ENCODE assay signal across 8 mouse cellular contexts in genomic region chr3:67352128-67352762, GRCm38 (mm10). TPM values are rescaled to one million over a fixed set of nuclear protein-coding genes. Genes with fewer than 3 reads are reported as not detected.
A peak's percentile ranks its signal among the peaks of the same experiment; 100 is the strongest.
DNase-seq lines count a peak whose midpoint lies in the region; ATAC-seq and TF ChIP-seq lines count a peak whose summit lies in the region.
"Had no signal": no experiment of that assay in that cellular context is flagged by ENCODE, and none has a peak within 500 bp of the region (broad histone marks: within the 10 kb centered on the region; RNA-seq: fewer than 3 reads in every experiment).

No protein-coding gene starts in this region.

- H3K9me3 ChIP-seq in intestine, postnatal 0 days (ENCODE audit: control insufficient read depth): no peaks in the 10 kb centered on the region
- no peaks in the 10 kb centered on the region for H3K9me3 ChIP-seq in lung, postnatal 0 days (ENCODE audit: low read length)

- H3K4me1 ChIP-seq in intestine, postnatal 0 days (replicated peaks; ENCODE audit: control insufficient read depth, insufficient read depth, low read length): no peaks in the 10 kb centered on the region
- H3K4me1 ChIP-seq in lung, postnatal 0 days (ENCODE audit: insufficient read depth, low read depth, low read length): no peaks in the 10 kb centered on the region
- H3K4me1 ChIP-seq: heart, embryonic 13.5 days had no signal

- TF ChIP-seq CTCF in intestine, postnatal 0 days (IDR thresholded peaks at IDR 0.05; ENCODE audit: low read depth): peak; percentile 87
- peak; percentile 86 for TF ChIP-seq CTCF in lung, postnatal 0 days (IDR thresholded peaks at IDR 0.05)

- H3K36me3 ChIP-seq in intestine, postnatal 0 days (ENCODE audit: control insufficient read depth, insufficient read depth): no peaks in the 10 kb centered on the region
- no peaks in the 10 kb centered on the region for H3K36me3 ChIP-seq in lung, postnatal 0 days (ENCODE audit: insufficient read depth, low read length)

- no peak overlapping the region for H3K4me2 ChIP-seq in intestine, postnatal 0 days (replicated peaks; ENCODE audit: low read depth)
- no peak overlapping the region for H3K4me2 ChIP-seq in lung, postnatal 0 days (replicated peaks; ENCODE audit: low read depth, low read length)
- H3K4me2 ChIP-seq: heart, embryonic 13.5 days had no signal

- WGBS in intestine, postnatal 0 days: 28% methylated on average over 4 of the region's 5 CpGs
- 45% methylated on average over 2 of the region's 5 CpGs for WGBS in lung, postnatal 0 days

- no peak overlapping the region for H3K4me3 ChIP-seq in intestine, postnatal 0 days (ENCODE audit: low read depth, low read length)
- H3K4me3 ChIP-seq in lung, postnatal 0 days (ENCODE audit: low read depth, low read length): no peak overlapping the region
- H3K4me3 ChIP-seq: heart, embryonic 13.5 days had no signal

- peak; percentile 24 for DNase-seq in right cerebral cortex, adult 18-20 months
- DNase-seq in right cerebral cortex, postnatal 36 days (ENCODE audit: low spot score in 2 of 2): no peak
- DNase-seq in adrenal gland, adult 2 months: peak; percentile 38
- DNase-seq in embryo, embryonic 11.5 days (ENCODE audit: low read depth, low spot score): peak; percentile 47
- peak; percentile 77 for DNase-seq in lung, postnatal 0 days (ENCODE audit: low spot score)
- peak; percentile 17 to 67 for DNase-seq in right cerebral cortex, adult 2 months (ENCODE audit: low spot score in 2 of 2)

- no peak for ATAC-seq in intestine, postnatal 0 days
- no peak for ATAC-seq in lung, postnatal 0 days

- no peak overlapping the region for H3K9ac ChIP-seq in intestine, postnatal 0 days (ENCODE audit: low read depth, low read length)
- H3K9ac ChIP-seq in lung, postnatal 0 days (replicated peaks; ENCODE audit: low read depth): no peak overlapping the region
- H3K9ac ChIP-seq: heart, embryonic 13.5 days had no signal

- no peak overlapping the region for H3K27ac ChIP-seq in intestine, postnatal 0 days (ENCODE audit: low read depth, low read length)
- no peak overlapping the region for H3K27ac ChIP-seq in lung, postnatal 0 days (ENCODE audit: low read length)
- H3K27ac ChIP-seq: heart, embryonic 13.5 days had no signal

- H3K27me3 ChIP-seq in intestine, postnatal 0 days (replicated peaks; ENCODE audit: control insufficient read depth, insufficient read depth, low read length): no peaks in the 10 kb centered on the region
- no peaks in the 10 kb centered on the region for H3K27me3 ChIP-seq in lung, postnatal 0 days (replicated peaks; ENCODE audit: insufficient read depth, low read length)
- H3K27me3 ChIP-seq: heart, embryonic 13.5 days had no signal

- no peak for TF ChIP-seq EP300 in lung, postnatal 0 days (IDR thresholded peaks at IDR 0.05)

RNA-seq across cellular contexts. Expression of gene Mlf1, which starts 21.7 kb away (rescaled TPM):
- 1 to 10 TPM; 2.5 to 4.0 TPM for total RNA-seq in adrenal gland, adult 2 months (2021)
- 0.38 and 0.71 TPM in 2 replicates for polyA plus RNA-seq in adrenal gland, adult 2 months (2012; rRNA removed)
- polyA plus RNA-seq in intestine, postnatal 0 days (2015; fragmentation: Nextera tagmentation; extraction: Ambion mirVana): 4.5 and 4.8 TPM in 2 replicates
- 39.8 and 54.8 TPM in 2 replicates for polyA plus RNA-seq in lung, postnatal 0 days (2015; fragmentation: Nextera tagmentation; extraction: Ambion mirVana)

RNA-seq across cellular contexts. Expression of gene Gm17402, which starts 22.7 kb away (rescaled TPM):
- not detected for total RNA-seq in adrenal gland, adult 2 months (2021)
- polyA plus RNA-seq in adrenal gland, adult 2 months (2012; rRNA removed): not detected in 2 replicates
- polyA plus RNA-seq in intestine, postnatal 0 days (2015; fragmentation: Nextera tagmentation; extraction: Ambion mirVana): not detected in 2 replicates
- polyA plus RNA-seq in lung, postnatal 0 days (2015; fragmentation: Nextera tagmentation; extraction: Ambion mirVana): not detected in 2 replicates
- polyA plus RNA-seq: heart, embryonic 13.5 days had no signal

Comparison
In these comparisons a context has a peak if more than half of its experiments do, and no peak if none do; other contexts are left out.
1. DNase-seq: peak in right cerebral cortex, adult 18-20 months (single experiment), adrenal gland, adult 2 months (single experiment), embryo, embryonic 11.5 days (single experiment), lung, postnatal 0 days (single experiment) and right cerebral cortex, adult 2 months (2 of 2); none in right cerebral cortex, postnatal 36 days (0 of 2).